Mouse (Mus musculus): ENCODE results near the gene Agpat3. TPM values are rescaled to one million over a fixed set of nuclear protein-coding genes. Genes with fewer than 3 reads are reported as not detected.

Gene Agpat3
- polyA plus RNA-seq, 1 experiment from 2014 or later = 69.9 TPM

DNA sequence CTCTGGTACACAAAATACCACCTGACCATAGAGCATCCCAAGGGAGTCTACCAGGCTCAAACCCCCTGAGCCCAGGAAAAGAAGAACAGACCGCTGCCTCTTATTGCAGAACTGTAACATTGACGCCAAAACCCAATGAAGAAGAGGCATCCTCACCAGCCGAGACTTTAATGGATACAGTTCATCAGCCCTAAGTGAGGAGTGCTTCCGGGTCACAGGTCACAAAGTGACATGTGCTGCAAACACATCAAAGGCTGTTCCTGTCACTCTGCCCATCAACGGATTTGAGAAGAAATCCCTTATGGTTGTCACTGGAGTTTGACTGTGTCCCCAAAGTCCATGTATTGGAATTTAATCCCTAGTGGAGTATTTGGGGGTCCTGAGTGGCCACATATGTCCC is 93.1 kb downstream of the Agpat3 start:
- 77% methylated on average over 5 of the region's 5 CpGs for WGBS
- Histone ChIP-seq H3K27ac (replicated peaks) (no peak overlapping the region), H3K4me1 (peaks cover 4% of the 10 kb centered on the region; the same call in 1 of the 2 replicates), H3K9ac (replicated peaks) (no peak overlapping the region), H3K9me3 (no peaks in the 10 kb centered on the region), H3K4me3 (no peak overlapping the region), H3K27me3 (no peaks in the 10 kb centered on the region), H3K36me3 (no peaks in the 10 kb centered on the region), H3K4me2 (replicated peaks) (no peak overlapping the region)
- no peak for ATAC-seq (replicated peaks)

DNA sequence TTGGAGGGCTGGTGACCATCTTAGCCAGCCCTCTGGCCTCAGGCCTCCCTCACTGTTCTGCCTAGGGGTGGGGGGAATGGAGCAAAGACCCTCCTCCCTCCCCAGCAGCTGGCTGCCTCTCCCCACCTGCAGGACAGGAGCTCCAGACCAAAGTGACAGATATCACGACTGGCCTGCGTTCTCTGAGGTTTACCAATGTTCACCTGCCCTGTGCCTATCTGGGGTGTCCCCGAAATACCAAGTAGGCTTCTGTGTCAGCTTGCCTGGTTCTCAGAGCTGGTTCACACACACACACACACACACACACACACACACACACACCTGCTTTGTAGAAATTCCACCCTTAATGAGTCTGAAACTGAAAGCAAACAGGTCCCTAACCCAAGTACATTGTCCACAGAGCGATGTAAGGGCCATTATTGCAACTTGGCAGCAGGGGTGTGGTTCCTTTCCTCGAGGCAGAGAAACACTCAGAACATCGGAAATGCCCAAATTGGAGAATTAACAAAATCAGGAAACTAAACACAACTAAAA is 94.1 kb downstream of the Agpat3 start:
- Histone ChIP-seq H3K36me3 (no peaks in the 10 kb centered on the region), H3K4me1 (peaks cover 4% of the 10 kb centered on the region; the same call in 1 of the 2 replicates), H3K4me3 (no peak overlapping the region), H3K9me3 (no peaks in the 10 kb centered on the region), H3K27me3 (no peaks in the 10 kb centered on the region), H3K4me2 (replicated peaks) (no peak overlapping the region), H3K9ac (replicated peaks) (no peak overlapping the region), H3K27ac (replicated peaks) (no peak overlapping the region)
- no peak for ATAC-seq (replicated peaks)
- 75% methylated on average over 6 of the region's 6 CpGs for WGBS

DNA sequence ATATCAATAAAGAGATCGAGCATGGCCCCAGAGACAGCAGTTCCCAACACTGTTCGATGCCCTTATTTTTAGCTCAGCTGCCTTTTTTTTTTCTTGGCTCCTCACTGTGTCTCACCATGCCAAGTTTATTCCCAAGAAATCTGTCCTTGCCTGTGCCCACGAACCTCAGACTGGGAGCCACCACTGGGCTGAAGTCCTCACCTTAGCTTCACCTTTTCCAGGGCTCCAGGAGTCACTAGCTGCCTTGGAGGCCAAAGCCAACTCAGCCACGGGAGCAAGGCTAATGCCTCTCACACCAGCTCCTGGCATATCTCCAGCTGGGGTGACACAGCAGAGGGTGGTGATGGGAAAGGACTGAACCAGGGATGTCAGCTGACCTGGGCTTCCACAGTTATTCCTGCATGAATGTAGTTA is 96.6 kb downstream of the Agpat3 start:
- H3K36me3 ChIP-seq = no peaks in the 10 kb centered on the region
- H3K4me2 ChIP-seq (replicated peaks) = no peak overlapping the region
- no peak overlapping the region for H3K4me3 ChIP-seq
- H3K27me3 ChIP-seq = no peaks in the 10 kb centered on the region
- WGBS = 62% methylated on average over 4 of the region's 4 CpGs
- H3K9me3 ChIP-seq = no peaks in the 10 kb centered on the region
- ATAC-seq (replicated peaks) = no peak
- no peak overlapping the region for H3K27ac ChIP-seq (replicated peaks)
- H3K9ac ChIP-seq (replicated peaks) = no peak overlapping the region
- peaks cover 4% of the 10 kb centered on the region; the same call in 1 of the 2 replicates for H3K4me1 ChIP-seq

DNA sequence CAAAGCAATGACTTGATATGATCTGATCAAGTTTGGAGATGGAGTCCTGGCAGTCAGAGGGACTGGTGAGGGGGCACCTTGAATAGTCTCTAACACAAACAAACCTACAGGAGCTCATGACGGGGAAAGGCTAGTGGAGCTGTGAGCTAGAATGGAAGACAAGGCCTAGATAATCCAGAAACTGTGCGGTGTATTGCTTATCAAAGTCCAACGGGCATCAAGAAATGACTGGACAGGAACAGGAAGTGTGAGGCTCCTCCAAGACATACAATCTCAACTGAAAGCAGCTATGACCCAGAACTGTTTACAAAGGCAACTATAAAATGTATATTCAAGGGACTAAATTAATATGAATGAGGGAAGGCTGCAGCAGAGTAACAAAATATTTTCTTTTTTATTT is 105.1 kb downstream of the Agpat3 start:
- 91% methylated on average over 3 of the region's 3 CpGs for WGBS
- no peak overlapping the region for H3K4me2 ChIP-seq (replicated peaks)

DNA sequence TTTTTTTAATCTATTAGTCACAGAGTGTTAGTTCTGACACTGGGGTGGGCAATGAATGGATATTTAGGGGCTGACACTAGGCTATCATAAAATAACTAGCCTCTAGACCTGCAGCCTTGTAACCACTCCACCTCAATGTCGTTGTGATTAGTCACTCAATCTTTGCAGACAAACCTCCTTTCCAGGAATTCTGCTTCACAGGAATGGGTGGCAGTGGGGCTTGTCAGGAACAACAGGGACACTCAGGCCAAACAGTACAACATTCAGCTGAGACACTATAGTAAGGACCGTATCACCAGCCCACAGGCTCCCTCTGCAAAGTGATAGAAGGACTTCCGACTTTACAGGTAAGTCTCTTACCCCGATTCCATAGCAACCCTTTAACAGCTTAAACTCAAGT is 105.6 kb downstream of the Agpat3 start:
- Histone ChIP-seq H3K27ac (replicated peaks) (no peak overlapping the region), H3K4me3 (no peak overlapping the region), H3K27me3 (no peaks in the 10 kb centered on the region), H3K9ac (replicated peaks) (no peak overlapping the region), H3K4me1 (peaks cover 20% of the 10 kb centered on the region), H3K4me2 (replicated peaks) (no peak overlapping the region), H3K36me3 (no peaks in the 10 kb centered on the region), H3K9me3 (no peaks in the 10 kb centered on the region)
- WGBS = 85% methylated on average over 4 of the region's 4 CpGs
- no peak for ATAC-seq (replicated peaks)

More for the DNA sequence above, 105.1 kb downstream of the Agpat3 start:
- no peak for ATAC-seq (replicated peaks)
- Histone ChIP-seq H3K27me3 (no peaks in the 10 kb centered on the region), H3K9me3 (no peaks in the 10 kb centered on the region), H3K9ac (replicated peaks) (no peak overlapping the region), H3K4me3 (no peak overlapping the region), H3K4me1 (peaks cover 20% of the 10 kb centered on the region), H3K27ac (replicated peaks) (no peak overlapping the region), H3K36me3 (no peaks in the 10 kb centered on the region)

DNA sequence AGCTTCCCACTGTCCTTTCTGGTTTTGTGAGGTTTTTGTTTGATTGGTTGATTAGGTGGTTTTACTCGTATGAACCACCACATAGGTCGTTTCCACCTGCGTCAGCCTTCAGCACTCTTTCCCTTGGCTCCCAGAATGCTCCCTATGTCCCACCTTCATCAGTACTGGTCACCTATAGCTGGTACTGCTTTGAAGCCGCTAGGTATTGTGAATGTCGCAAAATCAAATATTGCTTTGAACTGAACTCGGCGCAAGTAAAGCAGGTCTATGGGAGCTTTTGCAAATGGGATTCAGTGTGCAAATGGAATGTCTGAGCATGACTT is 107.1 kb downstream of the Agpat3 start:
- Histone ChIP-seq H3K36me3 (no peaks in the 10 kb centered on the region), H3K4me2 (replicated peaks) (peak overlapping the region; percentile 87), H3K9me3 (no peaks in the 10 kb centered on the region), H3K4me1 (peaks cover 20% of the 10 kb centered on the region), H3K27me3 (no peaks in the 10 kb centered on the region), H3K9ac (replicated peaks) (peak overlapping the region; percentile 78), H3K27ac (replicated peaks) (peak overlapping the region; percentile 82), H3K4me3 (peak overlapping the region; percentile 54)
- ATAC-seq (replicated peaks) = peak; percentile 14; the same call in 1 of the 2 replicates
- 19% methylated on average over 7 of the region's 7 CpGs for WGBS

DNA sequence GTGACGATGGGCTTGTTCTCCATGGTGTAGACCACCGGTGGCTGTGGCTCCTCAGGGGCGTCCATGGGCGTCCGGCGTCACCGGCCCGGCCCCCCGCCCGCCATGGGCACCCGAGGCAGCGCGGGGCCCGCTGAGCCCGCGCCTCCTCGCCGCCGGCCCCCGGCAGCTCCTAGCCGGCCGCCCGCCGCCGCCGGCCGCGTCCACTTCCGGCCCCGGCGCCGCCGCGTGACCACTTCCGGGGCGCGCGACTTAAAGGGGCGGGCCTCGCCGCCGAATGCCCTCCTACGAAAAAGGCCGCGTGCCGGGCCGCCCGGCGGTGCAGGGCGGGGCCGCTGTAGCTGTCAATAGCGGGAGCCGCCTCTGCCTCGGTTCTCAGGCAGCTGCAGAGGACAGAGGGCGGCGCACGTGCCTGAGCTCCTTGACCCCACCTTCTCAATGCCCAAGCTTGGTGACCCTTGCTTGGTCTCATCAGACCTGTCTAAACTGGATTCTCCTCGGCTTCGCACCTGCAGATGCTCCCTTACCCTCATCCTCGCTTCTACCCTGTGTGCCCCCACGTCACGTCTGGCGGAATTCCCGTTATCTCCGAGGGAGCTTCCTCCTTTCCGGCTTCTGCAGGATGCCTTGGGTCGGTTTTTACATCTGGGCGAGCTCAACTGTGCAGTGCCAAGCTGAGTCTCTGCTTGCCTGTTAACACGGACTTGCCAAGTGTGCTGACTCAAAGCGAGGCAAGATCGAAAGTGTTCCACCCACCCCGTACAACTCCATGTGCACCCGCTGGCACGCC is 107.7 kb downstream of the Agpat3 start, which contains the start of gene Trappc10:
Gene Trappc10, minus strand, starts transcription at position 204 of the 787 bp plus-strand sequence.
- peak; percentile 96 for ATAC-seq (replicated peaks)
- 0% methylated on average over 64 of the region's 74 CpGs for WGBS
- Histone ChIP-seq H3K9me3 (no peaks in the 10 kb centered on the region), H3K9ac (replicated peaks) (peak within 1 kb of the TSS; percentile 78), H3K4me1 (peaks cover 20% of the 10 kb centered on the region), H3K4me3 (peak within 1 kb of the TSS; percentile 54), H3K27ac (replicated peaks) (peak within 1 kb of the TSS; percentile 82), H3K4me2 (replicated peaks) (peak within 1 kb of the TSS; percentile 87), H3K27me3 (no peaks in the 10 kb centered on the region), H3K36me3 (no peaks in the 10 kb centered on the region)

DNA sequence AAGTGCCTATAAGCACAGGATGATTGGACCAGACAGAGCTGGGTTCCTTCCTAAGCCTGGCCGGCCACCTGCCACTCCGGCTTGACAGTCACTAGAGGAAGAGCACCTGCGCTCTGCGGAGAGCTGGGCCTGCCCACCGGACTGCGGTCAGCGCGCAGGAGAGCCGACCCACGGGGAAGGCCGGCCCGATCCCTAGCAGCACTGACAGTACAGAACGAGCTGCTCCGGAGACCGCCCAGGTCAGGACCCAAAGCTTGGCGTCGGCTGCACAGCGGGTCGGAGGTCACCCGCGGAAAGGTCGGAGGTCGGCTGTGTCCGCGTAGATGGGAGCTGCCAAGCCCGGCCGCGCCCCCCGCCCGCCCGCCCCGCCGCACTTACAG is 108.2 kb downstream of the Agpat3 start:
- ATAC-seq (replicated peaks) = peak; percentile 62

DNA sequence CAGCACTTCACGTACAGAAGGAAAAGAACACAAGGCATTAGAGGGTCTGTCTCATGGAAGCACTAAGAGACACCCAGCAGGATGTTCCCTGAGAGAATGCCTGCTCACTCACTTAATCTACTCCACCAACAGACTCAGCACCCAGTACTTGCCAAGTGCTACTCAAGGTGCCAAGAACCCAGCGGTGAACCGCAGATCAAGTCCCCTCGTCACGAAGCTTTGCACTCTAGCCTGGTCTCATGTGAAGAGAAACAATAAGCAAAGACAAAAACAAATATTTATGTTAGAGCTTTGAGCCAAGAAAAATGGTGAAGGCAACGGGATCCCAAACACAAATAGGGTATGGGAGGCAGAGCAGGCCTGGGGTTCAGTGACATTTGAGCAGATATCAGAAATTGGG is 113.4 kb downstream of the Agpat3 start:
- peaks cover 22% of the 10 kb centered on the region for H3K4me1 ChIP-seq
- H3K9ac ChIP-seq (replicated peaks) = no peak overlapping the region
- H3K36me3 ChIP-seq = no peaks in the 10 kb centered on the region
- no peak for ATAC-seq (replicated peaks)
- no peak overlapping the region for H3K4me2 ChIP-seq (replicated peaks)
- no peak overlapping the region for H3K27ac ChIP-seq (replicated peaks)
- no peaks in the 10 kb centered on the region for H3K9me3 ChIP-seq
- H3K27me3 ChIP-seq = no peaks in the 10 kb centered on the region
- no peak overlapping the region for H3K4me3 ChIP-seq
- WGBS = 88% methylated on average over 6 of the region's 6 CpGs

More for the DNA sequence above, 108.2 kb downstream of the Agpat3 start:
- Histone ChIP-seq H3K4me1 (peaks cover 20% of the 10 kb centered on the region), H3K9me3 (no peaks in the 10 kb centered on the region), H3K36me3 (no peaks in the 10 kb centered on the region), H3K4me2 (replicated peaks) (peak overlapping the region; percentile 87), H3K27me3 (no peaks in the 10 kb centered on the region), H3K27ac (replicated peaks) (peak overlapping the region; percentile 82; the same call in 1 of the 2 replicates), H3K9ac (replicated peaks) (peak overlapping the region; percentile 78), H3K4me3 (peak overlapping the region; percentile 54)
- under 1% methylated on average over 33 of the region's 33 CpGs for WGBS

DNA sequence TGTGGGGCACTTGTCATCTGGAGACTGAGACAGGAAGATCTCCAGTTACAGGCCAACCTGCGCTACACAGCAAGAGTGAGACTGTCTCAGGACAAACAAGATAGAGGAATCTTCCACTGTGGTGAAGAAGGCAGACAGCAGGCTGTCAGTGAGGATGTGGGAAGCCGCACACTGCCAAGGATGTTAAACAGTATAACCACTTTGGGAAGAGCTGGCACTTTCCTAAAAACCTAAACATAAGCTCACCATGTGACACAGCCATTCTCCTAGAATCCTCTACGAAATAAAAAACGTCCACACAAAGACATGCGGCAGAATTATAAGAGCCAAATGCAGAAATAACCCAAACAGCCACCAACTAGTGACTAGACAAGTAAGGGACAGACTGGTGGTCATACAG is 114.0 kb downstream of the Agpat3 start:
- H3K9me3 ChIP-seq = no peaks in the 10 kb centered on the region
- H3K4me2 ChIP-seq (replicated peaks) = no peak overlapping the region
- H3K27ac ChIP-seq (replicated peaks) = no peak overlapping the region
- no peak overlapping the region for H3K9ac ChIP-seq (replicated peaks)
- ATAC-seq (replicated peaks) = no peak
- peaks cover 15% of the 10 kb centered on the region for H3K4me1 ChIP-seq
- 92% methylated on average over 5 of the region's 5 CpGs for WGBS
- no peak overlapping the region for H3K4me3 ChIP-seq
- H3K36me3 ChIP-seq = no peaks in the 10 kb centered on the region
- no peaks in the 10 kb centered on the region for H3K27me3 ChIP-seq

DNA sequence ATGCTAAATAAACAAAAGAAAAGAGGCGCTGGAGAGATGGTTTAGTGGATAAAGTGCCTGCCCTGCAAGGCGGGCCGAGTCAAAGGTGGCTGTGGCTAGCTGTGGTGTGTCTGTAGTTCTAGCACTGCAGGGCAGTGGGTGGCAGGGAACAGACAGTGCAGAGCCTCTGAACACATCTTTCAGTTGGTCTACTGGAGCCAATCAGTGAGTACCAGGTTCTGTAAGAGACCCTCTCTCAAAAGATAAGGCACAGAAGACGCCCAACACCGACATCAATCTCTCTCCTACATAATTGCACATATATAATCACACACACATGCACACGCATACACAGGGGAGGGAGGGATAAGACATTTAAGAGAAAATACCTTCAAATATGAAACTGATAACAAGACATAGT is 114.5 kb downstream of the Agpat3 start:
- no peak for ATAC-seq (replicated peaks)
- Histone ChIP-seq H3K27me3 (no peaks in the 10 kb centered on the region), H3K4me2 (replicated peaks) (no peak overlapping the region), H3K9me3 (no peaks in the 10 kb centered on the region), H3K4me1 (peaks cover 11% of the 10 kb centered on the region), H3K9ac (replicated peaks) (no peak overlapping the region), H3K27ac (replicated peaks) (no peak overlapping the region), H3K4me3 (no peak overlapping the region), H3K36me3 (no peaks in the 10 kb centered on the region)
- WGBS = 94% methylated on average over 6 of the region's 6 CpGs

DNA sequence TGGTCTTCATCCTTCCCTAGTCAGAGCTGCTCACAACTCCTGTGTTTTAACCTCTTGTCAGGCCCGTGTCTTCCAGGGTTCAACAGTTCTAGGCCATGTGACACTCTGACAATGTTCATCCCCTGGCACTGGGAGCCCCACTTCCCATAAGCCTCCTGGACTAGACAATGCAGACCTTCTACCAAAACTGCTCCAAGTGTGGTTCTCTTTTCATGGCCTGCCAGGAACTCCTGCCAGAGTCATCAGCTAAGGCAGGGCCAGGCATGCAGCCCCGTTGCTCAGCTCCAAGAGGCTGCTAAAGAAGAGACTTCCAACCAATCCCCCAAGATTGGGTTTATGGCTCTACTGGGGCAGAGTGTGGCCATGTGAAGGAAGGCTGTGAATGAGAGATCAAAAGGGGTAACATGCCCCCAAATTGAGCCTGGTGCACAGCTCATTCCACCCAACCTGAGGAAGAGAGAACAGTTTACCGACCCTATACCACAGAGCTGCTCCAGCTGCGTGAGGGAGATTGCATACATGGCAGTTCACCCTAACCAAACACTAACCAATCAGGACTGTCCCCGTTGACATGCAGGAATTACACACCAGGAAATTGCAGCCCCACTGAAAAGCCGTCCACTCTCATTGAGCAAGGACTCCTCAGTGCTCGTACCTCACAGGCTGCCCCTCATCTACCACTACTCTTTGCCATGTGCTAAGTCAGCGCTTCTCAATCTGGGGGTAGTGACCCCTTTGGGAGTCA is 115.2 kb downstream of the Agpat3 start:
- Histone ChIP-seq H3K9me3 (no peaks in the 10 kb centered on the region), H3K9ac (replicated peaks) (no peak overlapping the region), H3K4me2 (replicated peaks) (no peak overlapping the region), H3K4me3 (no peak overlapping the region), H3K36me3 (no peaks in the 10 kb centered on the region), H3K4me1 (peaks cover 9% of the 10 kb centered on the region), H3K27ac (replicated peaks) (no peak overlapping the region), H3K27me3 (no peaks in the 10 kb centered on the region)
- ATAC-seq (replicated peaks) = no peak
- 82% methylated on average over 8 of the region's 8 CpGs for WGBS

All from forebrain, embryonic 15.5 days (tissue).